Mouse (Mus musculus): ENCODE results near the gene Adam22.

The Adam22 gene

GRCm38 (mm10) chr5:8367614-8368327 lies at the start of gene Adam22:
Adam22 (minus strand) TSS chr5:8368160.
- DNase-seq (ENCODE audit: low spot score), result no peak

GRCm38 (mm10) chr5:8417443-8417842 lies 49.5 kb upstream of the Adam22 start:
- no peak for DNase-seq (ENCODE audit: low spot score)

- no peak for DNase-seq (ENCODE audit: low spot score)
These were observed 48.9 kb upstream of the Adam22 start for GRCm38 (mm10) chr5:8416683-8417413.

GRCm38 (mm10) chr5:8408746-8409145 lies 40.8 kb upstream of the Adam22 start:
- no peak for DNase-seq (ENCODE audit: low spot score)

GRCm38 (mm10) chr5:8397587-8398249 lies 29.8 kb upstream of the Adam22 start:
- no peak for DNase-seq (ENCODE audit: low spot score)

GRCm38 (mm10) chr5:8393891-8394583 lies 26.1 kb upstream of the Adam22 start:
- no peak for DNase-seq (ENCODE audit: low spot score)

DNA sequence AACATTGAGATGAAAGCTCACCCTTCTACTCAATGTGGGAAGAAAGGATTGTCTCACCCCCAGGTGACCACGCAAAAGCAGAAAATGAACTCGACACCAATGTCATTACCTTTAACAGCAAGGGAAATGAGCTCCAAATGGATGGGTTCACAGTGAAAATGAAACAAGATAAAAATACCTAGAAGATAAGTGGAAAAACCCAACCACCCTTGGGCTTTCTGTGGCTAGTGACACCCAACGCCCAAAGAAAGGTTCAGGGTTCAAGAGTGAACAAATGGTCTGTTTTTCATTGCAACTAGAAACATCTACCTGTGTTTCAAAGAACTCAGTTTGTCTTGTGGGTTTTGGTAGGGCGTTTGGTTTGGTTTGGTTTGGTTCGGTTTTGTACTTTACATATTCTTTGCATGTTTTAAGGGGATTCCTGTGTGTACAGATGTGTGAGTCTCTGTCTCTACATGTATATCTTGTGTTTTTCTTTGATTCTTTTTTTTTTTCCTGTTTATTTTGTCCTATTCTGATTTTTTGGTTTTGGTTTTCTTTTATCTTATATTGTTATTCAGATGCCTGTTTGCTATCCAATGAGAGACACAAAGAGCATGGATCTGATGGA lies 6.4 kb upstream of the Adam22 start:
- DNase-seq (ENCODE audit: low spot score), result no peak

- no peak for DNase-seq (ENCODE audit: low spot score)
These were observed 5.5 kb upstream of the Adam22 start for GRCm38 (mm10) chr5:8373415-8373814.

DNA sequence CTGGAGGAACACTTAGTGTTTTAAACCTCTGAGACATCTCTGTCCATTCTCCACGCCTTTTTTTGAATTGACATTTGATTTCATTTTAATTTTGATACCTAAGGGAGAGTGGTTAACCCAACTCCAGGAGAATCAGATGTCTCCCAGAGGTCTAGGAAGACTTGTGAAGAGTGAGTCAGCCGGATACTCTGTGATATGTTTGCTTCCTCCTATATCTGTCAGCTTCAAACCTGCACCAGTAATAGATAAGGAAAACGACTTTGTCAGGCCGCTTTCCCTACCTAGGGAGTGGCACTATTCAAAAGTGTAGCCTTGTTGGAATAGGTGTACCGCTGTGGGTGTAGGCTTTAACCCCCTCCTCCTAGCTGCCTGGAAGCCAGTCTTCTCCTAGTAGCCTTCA lies 821 bp upstream of the Adam22 start:
- DNase-seq (ENCODE audit: low spot score), result no peak

- DNase-seq (ENCODE audit: low spot score), result no peak
These were observed 350 bp upstream of the Adam22 start for GRCm38 (mm10) chr5:8368328-8368692.

DNA sequence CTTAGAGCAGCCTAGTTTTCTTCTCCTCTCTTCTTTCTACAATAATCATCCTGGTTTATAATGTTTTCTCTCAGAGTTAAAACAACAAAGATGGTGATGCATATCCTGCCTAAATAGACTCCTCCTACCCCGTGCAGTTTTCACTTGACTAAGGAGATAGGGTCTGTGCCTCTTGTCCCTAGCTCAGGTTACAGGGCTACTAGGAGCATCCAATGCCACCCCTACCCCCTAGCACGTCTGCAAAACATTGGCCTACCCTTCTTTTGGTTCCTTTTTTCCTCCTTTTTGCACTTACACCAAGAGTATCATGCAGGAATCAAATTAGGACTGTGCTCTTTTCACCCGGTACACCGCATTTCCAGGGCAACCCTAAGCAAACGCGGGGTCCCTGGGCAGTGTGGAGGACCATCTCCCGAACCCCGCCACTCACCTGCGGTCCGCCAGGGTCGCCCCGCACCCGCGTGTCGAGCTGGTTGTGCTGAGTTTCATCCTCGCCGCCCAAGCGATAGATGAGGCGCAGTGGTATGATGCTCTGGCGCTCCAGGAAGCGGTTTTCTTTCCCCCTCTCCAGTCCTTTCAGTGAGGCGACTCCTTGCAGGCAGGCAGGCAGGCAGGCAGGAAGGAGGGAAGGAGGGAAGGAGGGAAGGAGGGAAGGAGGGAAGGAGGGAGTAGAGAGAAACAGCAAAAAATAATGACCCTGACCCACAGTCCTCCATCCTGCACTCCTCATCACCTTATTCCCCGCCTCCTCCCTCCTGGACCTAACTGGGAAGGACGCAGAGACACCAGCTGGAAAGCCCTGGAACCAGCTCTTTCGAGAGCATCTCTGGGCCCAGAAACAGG lies 968 bp downstream of the Adam22 start:
- DNase-seq (ENCODE audit: low spot score), result no peak

- DNase-seq (ENCODE audit: low spot score), result no peak
These were observed 5.6 kb downstream of the Adam22 start for GRCm38 (mm10) chr5:8362361-8362760.

DNA sequence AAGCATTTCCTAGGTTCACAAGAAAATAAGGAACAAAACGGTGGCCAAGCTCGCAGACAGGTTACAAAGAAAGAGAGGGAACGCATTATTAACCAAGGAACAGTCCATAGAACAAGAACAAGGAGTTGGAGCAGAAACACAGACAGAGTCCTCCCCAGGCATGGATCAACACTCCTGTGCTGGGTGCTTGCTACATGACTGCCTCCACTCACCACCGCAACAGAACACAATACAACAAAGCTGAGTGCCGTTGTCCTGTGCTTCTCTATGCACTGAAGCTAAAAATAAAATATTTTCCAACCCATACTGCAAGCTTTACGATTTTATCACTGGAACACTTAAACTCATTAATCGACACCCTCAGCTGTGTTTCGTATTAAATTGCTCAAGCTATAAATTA lies 10.3 kb downstream of the Adam22 start:
- no peak for DNase-seq (ENCODE audit: low spot score)

GRCm38 (mm10) chr5:8356885-8357651 lies 10.9 kb downstream of the Adam22 start:
- no peak for DNase-seq (ENCODE audit: low spot score)

DNA sequence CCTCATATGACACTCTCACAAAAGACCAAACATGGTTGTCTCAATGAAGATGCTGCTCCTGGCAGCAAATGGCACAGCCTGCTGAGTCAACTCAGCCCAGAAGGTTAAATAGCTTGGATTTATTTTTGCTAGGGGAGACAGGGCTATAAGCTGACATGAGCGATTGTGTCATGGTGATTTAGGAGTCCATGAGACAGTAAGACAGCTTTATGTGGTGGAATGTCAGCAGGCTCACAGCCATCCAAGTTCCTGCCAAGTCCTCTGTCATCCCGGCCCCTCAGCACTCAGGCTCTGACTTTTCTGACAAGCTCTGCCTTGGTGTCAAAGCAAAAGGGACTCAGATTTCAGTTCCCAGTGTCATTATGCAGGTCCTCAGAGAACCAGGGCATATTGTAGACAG lies 11.6 kb downstream of the Adam22 start:
- no peak for DNase-seq (ENCODE audit: low spot score)

GRCm38 (mm10) chr5:8349557-8349956 lies 18.4 kb downstream of the Adam22 start:
- no peak for DNase-seq (ENCODE audit: low spot score)

- no peak for DNase-seq (ENCODE audit: low spot score)
These were observed 21.6 kb downstream of the Adam22 start for GRCm38 (mm10) chr5:8346329-8346728.

GRCm38 (mm10) chr5:8343296-8343695 lies 24.7 kb downstream of the Adam22 start:
- DNase-seq (ENCODE audit: low spot score), result no peak

- DNase-seq (ENCODE audit: low spot score), result no peak
These were observed 26.3 kb downstream of the Adam22 start for GRCm38 (mm10) chr5:8341676-8342075.

DNA sequence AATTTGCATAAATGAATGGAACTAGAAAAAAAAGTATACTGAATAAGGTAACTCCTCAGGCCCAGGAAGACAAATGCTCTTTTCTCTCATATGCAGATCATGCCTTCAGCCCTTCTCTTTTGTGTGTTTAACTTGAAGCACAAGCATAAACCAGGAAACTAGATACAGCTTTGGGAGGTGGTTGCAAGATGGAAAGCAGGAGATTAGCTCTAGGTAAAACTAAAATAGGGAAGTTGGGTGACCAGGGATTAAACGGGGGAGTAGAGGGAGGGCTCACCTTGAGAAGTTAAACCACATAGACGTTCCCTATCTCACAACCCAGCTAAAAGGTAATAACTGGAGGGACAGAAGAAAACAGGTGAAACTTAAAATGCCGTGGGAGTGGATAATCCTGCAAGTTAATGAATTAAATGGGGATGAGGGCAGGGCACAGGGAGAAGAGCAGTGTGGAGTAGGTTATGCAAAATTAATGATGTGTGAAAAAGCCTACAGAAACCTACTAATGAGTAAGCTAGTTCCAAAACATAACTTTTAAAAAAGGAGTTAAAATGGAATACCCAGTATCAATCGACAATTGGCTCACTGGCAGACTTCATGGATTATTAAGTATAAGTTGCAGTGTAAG lies 40.2 kb downstream of the Adam22 start:
- DNase-seq (ENCODE audit: low spot score), result no peak

Data from spleen, adult 12 weeks (tissue).